Mouse (Mus musculus): Measurements from ENCODE around the gene Pcp2.

DNA sequence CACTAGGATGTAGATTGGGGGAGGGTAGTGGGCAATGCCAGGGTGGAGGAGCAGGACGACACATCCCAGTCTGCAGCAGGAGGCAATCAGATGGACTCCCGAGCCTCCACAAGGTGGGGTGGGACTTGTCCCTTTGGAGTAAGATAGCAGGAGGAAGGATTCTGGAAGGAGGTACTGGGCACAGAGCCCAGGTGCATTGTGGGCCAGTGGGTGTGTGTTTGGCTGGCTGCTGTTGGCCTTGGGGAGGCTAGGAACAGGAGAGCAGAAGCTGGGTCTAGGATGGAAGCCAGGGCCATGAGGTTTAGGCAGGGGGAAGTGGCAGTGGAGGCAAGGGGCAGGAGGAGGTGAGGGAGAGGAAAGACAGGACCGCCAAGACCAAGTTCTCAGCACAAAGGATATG is 31.9 kb downstream of the Pcp2 start:
- no peak for TF ChIP-seq CTCF (IDR thresholded peaks at IDR 0.05; ENCODE audit: low read depth, low read length)
- no peak for TF ChIP-seq EP300 (IDR thresholded peaks at IDR 0.05; ENCODE audit: insufficient read depth, low read depth, low read length)
- no peak for TF ChIP-seq POLR2A (IDR thresholded peaks at IDR 0.05; ENCODE audit: insufficient read depth, low read length)
